Mouse (Mus musculus) layer of hippocampus, postnatal 10 days (tissue): ENCODE data around the gene Evi2. TPM values are rescaled to one million over a fixed set of nuclear protein-coding genes. Genes with fewer than 3 reads are reported as not detected.

Experiments used
- DNase-seq, 2 experiments: peaks; one replicate each; pipeline ENCODE4 v3.0.0; 2021; ENCODE audit warnings: low spot score in 2 of 2
- total RNA-seq, 2 experiments: library from RNA; stranded (reverse); gene quantifications; 2 replicates each; pipeline ENCODE4 v1.2.3; 2021

Gene Evi2
- total RNA-seq, 2 experiments from 2014 or later = 0.13 TPM; not detected in 1

- DNase-seq = no peak
These were observed 3.8 kb downstream of the Evi2 start for GRCm38 (mm10) chr11:79526549-79526948.

- no peak for DNase-seq
These were observed 6.1 kb downstream of the Evi2 start for GRCm38 (mm10) chr11:79524310-79524575.

GRCm38 (mm10) chr11:79523560-79524309 lies 6.7 kb downstream of the Evi2 start, which contains the start of gene Evi2b:
Evi2b (minus strand) TSS chr11:79523762.
- no peak for DNase-seq

- DNase-seq = no peak
These were observed 7.4 kb downstream of the Evi2 start for GRCm38 (mm10) chr11:79522944-79523343.

GRCm38 (mm10) chr11:79521930-79522329 lies 8.5 kb downstream of the Evi2 start:
- DNase-seq = no peak

- DNase-seq = no peak
These were observed 9.6 kb downstream of the Evi2 start for GRCm38 (mm10) chr11:79520772-79521171.

GRCm38 (mm10) chr11:79519878-79520291 lies 10.5 kb downstream of the Evi2 start:
- DNase-seq = no peak

- DNase-seq = no peak
These were observed 11.1 kb downstream of the Evi2 start for GRCm38 (mm10) chr11:79519299-79519698.

GRCm38 (mm10) chr11:79515798-79516197 lies 14.6 kb downstream of the Evi2 start:
- DNase-seq = no peak

GRCm38 (mm10) chr11:79515331-79515730 lies 15.1 kb downstream of the Evi2 start:
- no peak for DNase-seq

GRCm38 (mm10) chr11:79511970-79512369 lies 18.4 kb downstream of the Evi2 start:
- no peak for DNase-seq

GRCm38 (mm10) chr11:79504506-79504905 lies 25.9 kb downstream of the Evi2 start:
- DNase-seq = no peak

GRCm38 (mm10) chr11:79503845-79504244 lies 26.5 kb downstream of the Evi2 start, which contains the start of gene Omg:
Omg (minus strand) TSS chr11:79504084.
- peak; percentile 52 to 62 for DNase-seq

- DNase-seq = no peak
These were observed 27.5 kb downstream of the Evi2 start for GRCm38 (mm10) chr11:79502917-79503316.

- no peak for DNase-seq
These were observed 35.2 kb downstream of the Evi2 start for GRCm38 (mm10) chr11:79494976-79495800.

GRCm38 (mm10) chr11:79484721-79485120 lies 45.7 kb downstream of the Evi2 start:
- DNase-seq = no peak

- no peak for DNase-seq
These were observed 46.4 kb downstream of the Evi2 start for GRCm38 (mm10) chr11:79483876-79484528.

GRCm38 (mm10) chr11:79483392-79483791 lies 47.0 kb downstream of the Evi2 start:
- DNase-seq = no peak

GRCm38 (mm10) chr11:79468097-79468496 lies 62.3 kb downstream of the Evi2 start:
- no peak for DNase-seq
